Mouse (Mus musculus): ENCODE results near the gene Klhl3.

Klhl3 gene

DNA sequence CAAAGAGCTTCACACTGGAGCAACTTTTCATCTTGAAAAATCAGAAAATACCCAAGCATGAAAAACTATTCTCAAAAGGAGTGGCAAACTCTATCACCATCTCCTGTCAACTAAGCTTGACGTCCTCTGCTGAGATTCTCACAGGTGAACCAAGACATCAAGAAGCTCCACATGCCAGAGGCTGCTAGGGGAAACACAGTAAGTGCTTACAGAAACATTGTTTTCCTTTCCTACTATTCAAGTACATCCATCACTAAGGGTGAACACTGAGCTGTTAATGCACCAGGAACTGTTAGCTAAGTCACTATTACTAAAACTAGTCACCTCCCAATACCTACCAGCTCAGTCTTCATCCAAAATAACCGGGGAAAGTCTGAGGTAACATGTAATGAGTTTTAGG, 11.6 kb upstream of the Klhl3 start:
- no peak for DNase-seq

DNA sequence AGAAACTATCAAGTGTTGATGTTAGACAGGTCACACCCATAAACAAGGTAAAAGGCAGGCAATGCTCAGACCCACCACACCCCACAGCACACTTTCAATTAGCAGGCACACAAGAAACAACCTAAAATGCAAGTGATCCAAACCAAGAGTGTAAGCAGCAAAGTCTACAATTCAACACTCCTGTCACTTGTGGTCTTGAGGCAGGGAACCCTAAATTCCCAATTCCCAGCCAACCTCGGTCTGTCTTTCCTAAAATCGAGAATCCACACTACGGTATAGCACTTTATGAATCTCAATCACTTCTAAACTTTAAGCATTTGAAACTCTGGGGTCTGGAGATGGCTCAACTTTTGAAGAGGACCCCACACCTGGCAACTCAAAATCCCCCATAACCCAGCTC, 10.9 kb upstream of the Klhl3 start:
- no peak for DNase-seq

DNA sequence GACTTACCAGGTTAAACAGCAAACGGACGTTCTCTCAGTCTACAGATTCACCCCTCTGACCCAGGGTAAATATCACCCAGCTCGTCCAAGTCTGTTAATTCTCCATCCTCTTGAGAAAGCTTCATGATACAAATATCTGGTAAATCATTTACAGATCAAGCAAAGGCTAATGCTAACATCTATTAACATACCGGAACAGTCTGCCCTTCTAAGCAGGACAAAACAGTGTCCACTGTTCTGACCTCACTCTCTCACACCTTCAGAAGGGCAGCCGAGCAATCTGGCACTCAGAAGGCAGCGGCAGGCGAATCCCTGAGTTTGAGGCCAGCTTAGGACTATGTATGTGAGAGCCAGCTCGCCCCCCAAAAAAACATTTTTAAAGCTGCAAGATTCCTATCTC, 10.0 kb upstream of the Klhl3 start:
- no peak for DNase-seq

DNA sequence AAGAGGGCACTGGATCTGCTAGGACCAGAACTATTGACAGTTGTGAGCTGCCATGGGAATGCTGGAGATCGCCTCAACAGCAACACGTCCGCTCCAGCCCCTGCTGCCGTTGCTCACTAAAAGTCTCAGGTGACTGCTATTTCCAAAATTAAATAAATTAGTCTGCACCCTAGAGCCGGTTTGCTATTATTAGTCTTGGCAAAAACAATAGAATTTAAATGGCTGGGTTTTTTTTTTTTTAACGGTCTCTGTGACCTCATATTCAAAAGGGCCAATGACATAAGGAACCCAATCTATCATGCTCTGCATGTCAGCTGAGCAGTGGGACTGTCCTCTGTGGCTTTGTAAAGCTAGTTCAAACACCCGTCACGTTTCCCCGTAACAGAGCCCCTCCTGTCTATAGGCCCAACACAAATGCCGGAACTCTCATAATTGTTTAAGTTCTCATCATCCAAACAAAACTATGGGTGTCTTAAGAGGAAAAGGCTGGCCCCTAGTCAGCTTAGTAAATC, 9.4 kb upstream of the Klhl3 start:
- no peak for DNase-seq

DNA sequence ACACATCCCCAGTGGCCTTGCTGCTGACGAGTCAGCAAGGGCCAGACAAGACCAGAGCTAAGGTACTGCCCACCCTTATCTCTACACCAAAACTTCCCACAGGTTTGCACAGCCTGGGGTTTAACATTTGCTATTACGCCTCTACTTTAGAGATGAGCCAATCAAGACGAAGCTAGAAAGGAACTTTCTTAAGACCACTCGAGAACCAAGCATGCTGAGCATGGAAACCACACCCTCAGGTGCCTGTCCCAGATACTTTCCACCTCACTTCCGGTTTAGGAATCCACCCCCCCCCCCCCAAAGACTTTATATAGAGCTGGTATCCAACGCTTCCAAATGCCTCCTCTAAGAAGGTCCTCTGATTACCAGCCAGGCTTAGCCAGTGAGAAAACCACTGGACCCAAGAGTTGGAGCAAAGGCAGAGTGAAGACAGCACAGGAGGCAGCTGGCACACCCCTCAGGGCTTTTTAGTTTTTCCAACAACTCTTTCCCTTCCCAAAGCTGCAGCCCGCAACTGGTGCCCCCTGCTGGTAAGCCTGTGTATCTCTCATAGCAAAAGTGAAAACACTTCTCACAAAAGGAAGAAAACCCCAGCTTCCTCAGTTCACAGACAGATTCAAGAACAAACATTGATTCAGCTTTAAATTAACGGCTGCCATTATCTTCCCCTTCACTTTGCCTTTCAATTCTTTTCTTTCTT, 4.1 kb upstream of the Klhl3 start:
- peak; percentile 65 for DNase-seq

DNA sequence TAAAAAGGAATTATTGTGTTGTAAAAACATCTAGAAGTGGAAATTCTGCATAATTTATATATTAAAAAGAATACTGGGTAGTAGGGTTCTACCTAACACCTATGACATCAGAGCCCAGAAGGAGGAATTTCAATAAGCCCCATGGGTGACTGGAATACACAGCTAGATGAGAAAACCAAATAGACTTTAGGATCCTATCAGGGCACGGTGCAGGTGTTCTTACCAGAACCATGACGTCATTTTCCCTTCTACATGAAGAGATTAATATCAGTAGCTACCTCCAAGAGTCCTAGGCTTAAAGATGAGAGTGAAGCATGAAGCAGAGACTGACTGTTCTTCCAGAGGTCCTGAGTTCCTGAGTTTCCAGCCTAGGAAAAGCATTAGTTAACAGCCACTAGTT, 3.4 kb upstream of the Klhl3 start:
- DNase-seq: no peak

DNA sequence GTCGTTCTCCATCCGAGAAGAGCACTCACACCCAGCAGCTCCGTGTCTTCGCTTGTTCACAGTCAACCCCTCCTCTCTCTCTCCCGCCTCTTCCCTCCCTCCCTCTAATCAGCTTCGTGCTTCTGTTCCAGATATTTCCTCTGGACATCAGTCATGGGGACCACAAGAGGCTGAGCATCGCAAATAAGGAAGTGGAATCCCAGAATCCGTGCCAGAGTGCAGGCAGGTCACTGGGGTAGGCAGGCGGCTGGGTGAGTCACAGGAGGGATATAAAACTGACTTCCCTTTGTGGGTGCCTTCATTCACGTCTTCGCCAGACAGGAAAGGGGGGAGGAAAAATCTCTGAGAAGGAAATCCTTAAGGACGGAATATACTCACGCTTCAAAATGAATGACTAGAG, 1.8 kb upstream of the Klhl3 start:
- DNase-seq: peak; percentile 39

DNA sequence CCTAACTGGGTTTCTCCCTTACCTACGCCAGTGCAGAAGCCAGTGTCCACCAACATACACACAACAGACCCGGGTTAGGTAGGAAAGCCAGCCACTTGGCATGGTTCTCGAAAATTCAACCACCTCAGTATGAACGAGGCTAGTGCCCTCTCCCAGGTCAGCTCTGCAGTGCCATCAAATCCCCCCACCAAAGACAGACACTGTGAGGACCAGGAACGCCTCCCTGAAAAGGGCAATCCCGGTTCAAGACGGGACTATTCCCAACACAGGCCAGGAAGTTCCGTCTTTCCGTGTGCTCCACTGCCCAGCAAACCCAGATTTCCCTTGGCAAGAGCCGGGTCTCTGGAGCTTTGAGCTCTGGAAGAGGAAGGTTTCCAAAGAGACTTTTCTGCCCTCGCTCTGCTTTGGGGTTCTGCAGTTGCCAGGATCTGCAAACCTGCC, 771 bp downstream of the Klhl3 start:
- no peak for DNase-seq

DNA sequence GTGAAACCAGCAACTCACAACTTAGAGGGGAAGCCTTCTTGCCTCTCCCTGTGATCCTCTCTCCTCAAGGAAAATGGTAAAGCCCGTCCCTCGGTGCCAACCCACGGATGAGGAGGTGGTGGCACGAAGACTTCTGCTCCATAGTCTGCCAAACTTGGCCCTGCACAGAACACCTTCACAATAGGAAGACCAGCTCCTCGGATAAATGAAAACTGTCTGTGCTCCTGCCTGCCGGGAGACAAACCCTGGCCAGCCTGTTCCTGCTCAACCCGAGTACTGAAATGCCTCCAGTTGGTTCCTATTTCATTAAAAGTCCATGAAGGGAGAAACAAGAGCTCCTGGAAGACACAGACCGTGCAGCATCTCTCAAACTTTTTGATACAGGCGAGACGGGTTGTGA, 1.2 kb downstream of the Klhl3 start:
- no peak for DNase-seq

DNA sequence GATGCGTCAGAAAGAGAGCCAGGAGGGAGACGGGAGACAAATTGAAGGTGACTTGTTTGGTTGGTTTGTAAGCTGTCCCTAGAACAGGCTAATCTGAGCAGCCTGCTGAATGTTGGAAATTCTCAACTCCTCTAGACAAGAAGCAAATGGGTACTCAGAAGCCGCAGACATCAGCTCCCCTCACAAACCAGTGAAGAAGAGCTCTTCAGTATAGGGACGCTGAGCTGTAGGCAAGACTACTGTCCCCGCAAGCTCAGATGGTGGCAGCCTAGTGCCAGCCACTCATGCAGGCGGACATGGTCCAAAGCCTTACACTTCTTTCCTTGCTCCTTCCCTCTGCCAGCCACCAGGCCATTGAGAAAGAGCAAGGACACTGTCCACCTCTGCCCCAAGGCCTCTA, 2.1 kb downstream of the Klhl3 start:
- DNase-seq: no peak

DNA sequence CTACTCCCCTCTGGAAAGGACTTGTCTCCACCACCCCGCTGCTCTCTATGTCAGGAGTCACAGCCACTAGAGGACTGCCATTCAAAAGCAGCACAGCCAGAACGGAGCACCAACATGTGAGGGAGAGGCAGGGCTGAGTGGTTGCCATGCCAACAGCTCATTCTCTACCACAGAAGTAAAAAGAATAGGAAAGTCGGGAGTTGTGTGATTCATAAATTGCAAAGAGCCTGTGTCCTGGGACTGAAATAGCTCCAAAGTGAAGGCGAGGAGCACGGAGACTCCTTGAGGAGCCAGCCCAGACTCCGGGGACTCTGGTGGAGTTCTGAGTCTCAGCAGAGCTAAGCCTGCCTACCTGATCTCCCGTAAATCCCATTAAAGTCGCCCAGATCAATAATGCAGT, 22.7 kb downstream of the Klhl3 start:
- no peak for DNase-seq

DNA sequence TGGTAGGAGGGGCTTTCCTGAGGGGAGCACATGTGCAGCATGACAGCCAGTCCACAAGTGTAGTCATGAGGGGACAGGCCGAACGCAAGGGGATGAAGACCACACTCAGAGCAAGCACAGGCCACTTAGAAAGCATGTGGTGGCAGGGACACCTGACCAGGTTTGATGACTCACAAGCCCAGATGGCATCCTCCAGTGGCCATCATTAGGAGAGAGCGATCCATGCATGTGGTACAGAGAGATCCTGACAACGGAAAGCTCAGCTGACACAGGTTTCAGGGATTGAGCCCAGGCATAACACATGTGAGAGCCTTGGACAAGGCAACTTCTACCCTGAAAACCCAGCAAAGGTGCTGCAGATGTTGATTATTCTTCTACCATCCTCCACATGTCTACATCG, 29.0 kb downstream of the Klhl3 start:
- DNase-seq: no peak

DNA sequence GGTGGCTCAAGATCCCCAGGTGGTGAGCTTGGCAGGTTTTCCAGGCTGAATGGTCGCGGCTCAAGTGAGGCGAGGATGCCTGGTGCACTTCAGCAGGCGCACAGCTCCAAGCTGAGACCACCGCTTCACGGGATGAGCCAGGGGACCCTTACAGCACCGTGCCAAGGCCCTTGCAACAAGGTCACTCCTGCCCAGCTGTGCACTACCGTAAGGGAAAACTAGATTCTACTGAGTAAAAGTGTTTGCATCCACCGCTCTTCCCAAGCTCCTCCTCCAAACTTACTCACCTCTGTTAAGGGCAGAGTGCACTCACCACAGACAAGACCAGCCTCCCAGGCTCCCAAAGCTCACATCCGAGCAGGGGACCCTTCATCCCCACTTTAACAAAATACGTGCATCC, 29.9 kb downstream of the Klhl3 start:
- no peak for DNase-seq

DNA sequence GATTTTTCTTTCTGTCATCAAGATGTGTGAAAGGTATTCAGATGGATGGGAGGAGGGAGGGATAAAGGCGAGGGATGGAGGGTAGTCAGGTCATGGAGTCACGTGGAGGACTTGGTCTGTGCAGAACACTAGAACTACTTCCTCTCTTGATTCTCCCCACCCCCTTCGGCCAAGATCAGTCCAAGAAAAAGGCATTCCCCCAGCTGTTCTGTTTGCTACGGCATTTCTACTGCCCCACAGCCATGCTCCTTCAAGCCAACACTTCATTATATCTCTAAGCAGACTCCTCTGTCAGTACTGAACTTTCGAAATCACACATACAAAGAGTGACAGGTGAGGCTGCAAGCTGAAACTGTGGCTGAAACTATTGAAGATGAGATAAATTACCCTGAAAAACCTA, 30.3 kb downstream of the Klhl3 start:
- DNase-seq: no peak

DNA sequence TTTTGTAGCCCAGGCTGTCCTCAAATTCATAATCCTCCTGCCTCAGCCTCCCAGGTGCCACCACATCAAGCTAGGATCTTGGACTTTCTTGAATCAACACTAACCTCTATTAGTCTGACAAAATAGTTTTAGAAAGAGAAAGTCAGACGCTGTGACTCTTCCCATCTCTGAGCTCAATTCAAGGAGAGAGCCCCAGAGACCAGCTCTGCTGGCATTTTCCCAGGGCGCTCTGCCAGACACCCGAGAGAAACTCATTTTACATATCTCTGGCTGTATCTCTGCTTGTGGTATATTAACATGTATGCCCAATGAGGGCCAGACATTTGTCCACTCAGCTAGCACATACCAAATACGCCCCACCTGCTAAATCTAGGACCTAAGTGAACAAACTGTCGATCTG, 35.0 kb downstream of the Klhl3 start:
- DNase-seq: no peak

DNA sequence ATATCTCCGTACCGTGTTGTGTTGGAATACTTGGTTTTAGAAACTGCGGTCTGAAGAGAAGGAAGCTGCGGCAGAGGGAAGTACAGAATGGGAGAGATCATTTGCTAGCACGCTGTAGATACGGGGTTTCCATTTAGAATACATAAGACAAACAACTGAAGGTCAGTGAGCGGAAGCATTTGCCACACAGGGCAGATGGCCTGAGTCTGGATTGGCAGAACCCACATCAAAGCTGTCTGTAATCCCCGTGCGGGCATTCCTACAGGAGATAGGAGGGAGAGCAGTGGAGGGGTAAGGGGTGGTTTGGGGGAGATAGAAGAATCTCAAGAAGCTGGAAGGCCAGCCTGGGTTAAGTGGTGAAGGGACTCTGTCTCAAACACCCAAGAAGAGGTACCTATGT, 38.5 kb downstream of the Klhl3 start:
- no peak for DNase-seq

DNA sequence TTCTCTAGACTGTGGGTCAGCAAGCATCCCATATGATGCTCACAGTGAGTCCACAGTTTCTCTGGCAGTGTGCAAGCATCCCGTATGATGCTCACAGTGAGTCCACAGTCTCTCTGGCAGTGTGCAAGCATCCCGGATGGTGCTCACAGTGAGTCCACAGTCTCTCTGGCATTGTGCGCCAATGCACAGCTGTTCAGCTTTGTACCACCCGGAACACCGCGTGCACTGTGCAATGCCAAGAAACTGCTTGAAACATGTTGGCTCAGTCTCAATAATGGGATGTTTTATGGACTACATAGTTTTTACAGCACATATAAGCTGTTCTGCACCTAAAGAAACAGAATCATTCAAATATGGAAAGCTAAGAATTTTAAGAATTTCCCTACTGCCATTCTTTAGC, 38.9 kb downstream of the Klhl3 start:
- DNase-seq: no peak

DNA sequence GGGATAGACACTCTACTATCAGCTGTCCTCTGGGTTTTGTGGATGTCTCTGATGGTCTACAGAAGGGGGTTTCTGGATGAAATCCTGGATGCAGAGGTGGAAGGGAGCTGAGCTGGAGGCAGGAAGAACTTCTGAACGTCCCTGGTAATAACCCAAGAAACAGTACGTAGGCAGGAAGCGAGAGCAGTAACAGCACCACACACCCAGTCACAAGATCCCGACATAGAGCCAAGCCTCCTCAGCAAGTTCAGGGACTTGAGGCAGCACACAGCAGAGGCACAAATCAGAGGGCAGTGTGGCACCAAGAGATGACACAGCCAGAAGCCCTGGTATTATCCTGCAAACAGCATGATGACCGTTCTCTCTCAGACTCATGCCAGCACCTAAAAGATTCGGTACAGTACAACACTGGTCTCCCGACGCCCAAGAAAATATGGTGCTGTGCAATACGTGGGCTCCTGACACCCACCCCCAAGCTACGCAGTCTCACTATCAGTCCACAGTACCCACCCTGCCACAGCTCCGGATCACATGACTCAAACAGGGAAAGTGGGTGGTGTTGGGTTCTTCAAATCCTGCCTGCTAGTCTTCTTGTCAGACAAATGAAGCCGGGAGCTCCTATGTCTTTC, 40.0 kb downstream of the Klhl3 start:
- no peak for DNase-seq

DNA sequence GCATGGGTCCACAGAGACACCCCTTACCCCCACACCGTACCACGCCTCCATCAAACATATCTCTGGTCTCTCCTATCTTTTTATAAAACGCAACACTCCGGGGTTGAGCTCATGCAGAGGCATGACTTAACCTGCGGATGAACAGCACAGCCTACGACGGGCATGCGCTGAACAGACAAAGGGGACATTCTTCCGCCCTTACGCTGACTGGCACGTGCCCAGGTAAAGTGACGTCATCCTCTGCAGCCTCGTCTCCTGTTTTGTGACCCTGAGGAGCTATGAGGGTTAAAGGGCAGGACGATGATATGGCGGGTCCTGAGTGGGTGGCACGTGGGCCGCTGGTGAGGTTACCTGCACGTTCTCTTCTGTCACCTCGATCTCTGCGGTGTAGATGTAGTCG, 42.2 kb downstream of the Klhl3 start:
- no peak for DNase-seq

DNA sequence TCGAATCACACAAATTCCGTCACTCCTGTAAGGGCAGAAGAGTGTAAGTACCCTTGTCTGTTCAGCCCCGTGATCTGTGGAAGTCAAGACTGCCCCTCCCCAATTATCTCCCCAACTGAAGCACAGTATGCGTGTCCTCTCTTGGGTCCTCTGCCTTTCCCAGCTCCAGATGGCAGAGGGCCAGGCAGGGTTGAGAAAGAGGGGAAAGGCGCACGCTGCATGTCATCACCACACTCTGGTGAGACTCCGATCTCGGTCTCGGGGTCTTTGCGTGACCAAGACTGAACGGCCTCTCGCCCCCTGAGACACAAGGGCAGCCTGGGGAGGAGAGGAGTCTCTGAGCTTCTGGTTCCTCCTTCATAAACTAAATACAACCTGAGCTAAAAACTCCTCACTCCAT, 42.9 kb downstream of the Klhl3 start:
- DNase-seq: no peak

DNA sequence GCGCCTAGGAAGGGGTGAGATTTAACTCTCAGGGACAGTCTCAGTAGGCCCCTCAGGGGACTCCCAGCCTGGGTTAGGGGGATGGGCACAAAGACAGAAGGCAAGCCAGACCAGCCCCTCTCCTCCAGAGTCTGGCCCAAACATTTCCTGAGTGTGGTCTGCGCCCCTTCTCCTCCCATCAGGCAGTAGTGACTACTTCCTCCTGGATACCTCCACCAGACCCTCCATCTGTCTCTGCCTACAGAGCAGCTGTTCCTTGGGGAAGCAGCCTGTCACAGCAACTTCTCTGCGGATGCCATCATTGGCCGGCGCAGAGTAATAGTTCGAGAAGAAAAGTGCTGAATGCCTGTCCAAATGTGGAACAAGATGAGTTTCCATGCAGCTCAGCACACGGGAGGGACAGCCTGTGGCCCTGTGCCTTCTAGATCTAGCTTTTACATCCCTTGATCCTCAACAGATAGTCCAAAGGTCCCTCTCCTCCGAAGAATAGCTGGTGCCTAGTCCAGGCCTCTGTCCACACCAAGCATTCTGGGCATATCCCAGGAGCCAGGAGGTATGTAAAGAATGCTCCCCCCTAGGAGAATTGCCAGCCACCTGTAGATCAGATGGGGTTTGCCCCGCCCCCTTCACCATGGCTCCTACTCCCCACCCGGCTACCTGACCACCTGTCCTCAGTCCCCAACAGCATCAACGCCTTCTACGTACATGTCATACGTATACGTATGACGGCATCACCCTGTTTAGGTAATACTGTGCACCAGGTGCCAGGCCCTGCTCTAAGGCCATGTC, 44.8 kb downstream of the Klhl3 start:
- no peak for DNase-seq

DNA sequence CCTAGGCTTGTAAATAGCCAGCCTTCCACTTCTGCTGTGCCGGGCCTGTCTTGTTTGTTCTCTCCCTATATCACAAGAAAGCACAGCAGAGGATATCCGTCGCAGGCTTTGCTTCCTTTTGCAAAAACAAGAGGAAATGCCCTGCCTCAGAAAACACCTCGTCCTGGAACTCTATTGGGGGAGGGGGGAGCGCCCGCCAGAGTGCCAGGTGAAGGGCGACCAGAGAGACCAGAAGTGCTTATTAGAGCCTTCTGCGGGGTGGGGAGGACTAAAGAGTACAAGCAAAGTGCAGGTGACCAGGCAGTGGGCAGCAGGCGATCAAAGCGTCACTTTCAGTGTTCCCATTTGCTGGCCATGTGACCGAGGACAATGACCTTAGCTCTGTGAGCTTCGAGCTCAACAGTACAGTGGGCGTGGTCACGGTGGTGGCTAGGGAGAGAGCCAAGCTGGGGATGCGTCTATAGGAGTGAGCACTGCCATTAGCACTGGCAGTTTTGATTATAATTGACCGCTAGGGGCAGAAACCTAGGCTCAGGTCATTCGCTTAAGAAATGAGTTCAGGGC, 45.8 kb downstream of the Klhl3 start:
- peak; percentile 79 for DNase-seq

DNA sequence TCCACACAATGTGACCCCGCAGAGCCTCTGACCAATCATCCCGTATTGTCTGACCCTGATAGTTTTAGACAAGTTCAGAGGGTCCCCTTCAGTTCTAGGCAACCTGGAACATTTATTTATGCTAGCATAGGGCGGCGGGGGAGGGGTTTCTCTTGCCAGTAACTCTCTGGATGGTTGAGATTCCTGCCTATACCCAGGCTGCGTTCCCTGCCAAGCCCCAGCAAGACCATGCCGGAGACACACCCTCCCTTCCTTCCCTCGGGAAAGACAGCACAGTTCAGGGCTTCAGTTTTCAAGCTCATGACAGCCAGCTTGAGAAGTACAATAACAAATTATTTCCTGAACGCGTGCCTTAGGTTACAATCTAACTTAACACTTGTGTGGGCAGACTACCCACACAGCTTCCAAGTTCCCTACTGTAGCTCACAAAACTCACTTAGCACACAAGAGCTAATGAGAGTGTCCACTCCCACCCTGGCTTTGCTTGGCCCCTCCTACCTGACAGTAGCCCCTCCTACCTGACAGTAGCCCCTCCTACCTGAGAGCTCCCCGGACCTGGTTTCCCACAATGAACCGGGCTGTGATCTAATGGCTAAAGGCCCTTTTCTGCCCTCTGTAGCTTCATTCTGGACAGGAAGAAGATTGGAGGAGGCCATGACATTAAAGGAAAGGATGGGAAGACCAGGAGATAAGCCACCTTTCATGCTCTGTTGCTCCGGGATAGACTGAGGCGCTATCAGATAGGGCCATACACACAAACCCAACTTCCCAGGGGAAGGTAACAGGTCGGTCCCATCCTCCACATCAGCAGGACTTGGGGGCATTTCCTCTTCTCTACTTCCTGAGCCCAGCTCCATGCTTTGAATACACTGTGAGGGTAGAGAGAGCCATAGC, 46.6 kb downstream of the Klhl3 start:
- peak; percentile 52 for DNase-seq
